Mouse (Mus musculus): ENCODE measurements around the gene Esr1. TPM values are rescaled to one million over a fixed set of nuclear protein-coding genes. Genes with fewer than 3 reads are reported as not detected.
"Not testable (repeated sequence)": the region's sequence is repeated elsewhere in the genome, so short reads cannot be mapped to it uniquely, and the experiment has no call there.

Esr1 gene
- polyA plus RNA-seq, 1 experiment from 2014 or later = 0.29 TPM

GRCm38 (mm10) chr10:4738311-4738710 lies 126.9 kb downstream of the Esr1 start:
- no peaks in the 10 kb centered on the region for H3K9me3 ChIP-seq (replicated peaks; ENCODE audit: control insufficient read depth, low read length)

GRCm38 (mm10) chr10:4751091-4751490 lies 139.7 kb downstream of the Esr1 start:
- H3K9ac ChIP-seq (ENCODE audit: low read length); ATAC-seq (replicated peaks; ENCODE audit: extremely low read depth, insufficient read depth, low FRiP score); H3K36me3 ChIP-seq (ENCODE audit: control insufficient read depth, insufficient read depth): not testable (repeated sequence)

More at GRCm38 (mm10) chr10:4738311-4738710, 126.9 kb downstream of the Esr1 start:
- 77% methylated on average over 2 of the region's 2 CpGs for WGBS
- no peak overlapping the region for H3K4me3 ChIP-seq (ENCODE audit: low read length)
- H3K4me2 ChIP-seq (ENCODE audit: low read depth, low read length) = no peak overlapping the region
- no peak overlapping the region for H3K9ac ChIP-seq (ENCODE audit: low read length)
- H3K4me1 ChIP-seq (ENCODE audit: control insufficient read depth, insufficient read depth, low read length) = no peaks in the 10 kb centered on the region
- no peak overlapping the region for H3K27ac ChIP-seq (ENCODE audit: low read length)
- H3K36me3 ChIP-seq (ENCODE audit: control insufficient read depth, insufficient read depth) = no peaks in the 10 kb centered on the region
- no peaks in the 10 kb centered on the region for H3K27me3 ChIP-seq (ENCODE audit: control insufficient read depth, insufficient read depth, low read length)
- no peak for ATAC-seq (replicated peaks; ENCODE audit: extremely low read depth, insufficient read depth, low FRiP score)

GRCm38 (mm10) chr10:4752977-4753376 lies 141.6 kb downstream of the Esr1 start:
- Histone ChIP-seq H3K9ac (ENCODE audit: low read length) (no peak overlapping the region), H3K4me2 (ENCODE audit: low read depth, low read length) (no peak overlapping the region), H3K4me3 (ENCODE audit: low read length) (no peak overlapping the region), H3K27me3 (ENCODE audit: control insufficient read depth, insufficient read depth, low read length) (no peaks in the 10 kb centered on the region), H3K27ac (ENCODE audit: low read length) (no peak overlapping the region), H3K36me3 (ENCODE audit: control insufficient read depth, insufficient read depth) (no peaks in the 10 kb centered on the region), H3K9me3 (replicated peaks; ENCODE audit: control insufficient read depth, low read length) (no peaks in the 10 kb centered on the region), H3K4me1 (ENCODE audit: control insufficient read depth, insufficient read depth, low read length) (no peaks in the 10 kb centered on the region)
- WGBS = 70% methylated on average over 4 of the region's 4 CpGs
- ATAC-seq (replicated peaks; ENCODE audit: extremely low read depth, insufficient read depth, low FRiP score) = no peak

More at GRCm38 (mm10) chr10:4751091-4751490, 139.7 kb downstream of the Esr1 start:
- H3K27ac ChIP-seq (ENCODE audit: low read length); H3K4me3 ChIP-seq (ENCODE audit: low read length); H3K4me1 ChIP-seq (ENCODE audit: control insufficient read depth, insufficient read depth, low read length); H3K9me3 ChIP-seq (replicated peaks; ENCODE audit: control insufficient read depth, low read length); H3K4me2 ChIP-seq (ENCODE audit: low read depth, low read length); H3K27me3 ChIP-seq (ENCODE audit: control insufficient read depth, insufficient read depth, low read length): not testable (repeated sequence)
- WGBS = 60% methylated on average over 1 of the region's 1 CpGs

GRCm38 (mm10) chr10:4775541-4775940 lies 164.1 kb downstream of the Esr1 start:
- no peaks in the 10 kb centered on the region for H3K27me3 ChIP-seq (ENCODE audit: control insufficient read depth, insufficient read depth, low read length)
- no peaks in the 10 kb centered on the region for H3K9me3 ChIP-seq (replicated peaks; ENCODE audit: control insufficient read depth, low read length)
- no peaks in the 10 kb centered on the region for H3K36me3 ChIP-seq (ENCODE audit: control insufficient read depth, insufficient read depth)
- H3K4me1 ChIP-seq (ENCODE audit: control insufficient read depth, insufficient read depth, low read length) = no peaks in the 10 kb centered on the region
- 68% methylated on average over 3 of the region's 3 CpGs for WGBS
- H3K4me3 ChIP-seq (ENCODE audit: low read length) = no peak overlapping the region
- no peak overlapping the region for H3K27ac ChIP-seq (ENCODE audit: low read length)
- no peak overlapping the region for H3K4me2 ChIP-seq (ENCODE audit: low read depth, low read length)
- ATAC-seq (replicated peaks; ENCODE audit: extremely low read depth, insufficient read depth, low FRiP score) = no peak
- H3K9ac ChIP-seq (ENCODE audit: low read length) = no peak overlapping the region

- WGBS = 57% methylated on average over 6 of the region's 6 CpGs
- Histone ChIP-seq H3K9me3 (replicated peaks; ENCODE audit: control insufficient read depth, low read length) (no peaks in the 10 kb centered on the region), H3K27me3 (ENCODE audit: control insufficient read depth, insufficient read depth, low read length) (no peaks in the 10 kb centered on the region), H3K36me3 (ENCODE audit: control insufficient read depth, insufficient read depth) (no peaks in the 10 kb centered on the region), H3K4me1 (ENCODE audit: control insufficient read depth, insufficient read depth, low read length) (no peaks in the 10 kb centered on the region), H3K4me2 (ENCODE audit: low read depth, low read length) (no peak overlapping the region), H3K27ac (ENCODE audit: low read length) (no peak overlapping the region), H3K9ac (ENCODE audit: low read length) (no peak overlapping the region), H3K4me3 (ENCODE audit: low read length) (no peak overlapping the region)
- ATAC-seq (replicated peaks; ENCODE audit: extremely low read depth, insufficient read depth, low FRiP score) = no peak
These were observed 164.8 kb downstream of the Esr1 start for GRCm38 (mm10) chr10:4776007-4776713.

GRCm38 (mm10) chr10:4776714-4777090 lies 165.3 kb downstream of the Esr1 start:
- Histone ChIP-seq H3K9ac (ENCODE audit: low read length) (no peak overlapping the region), H3K4me1 (ENCODE audit: control insufficient read depth, insufficient read depth, low read length) (no peaks in the 10 kb centered on the region), H3K27ac (ENCODE audit: low read length) (no peak overlapping the region), H3K4me2 (ENCODE audit: low read depth, low read length) (no peak overlapping the region), H3K27me3 (ENCODE audit: control insufficient read depth, insufficient read depth, low read length) (no peaks in the 10 kb centered on the region), H3K36me3 (ENCODE audit: control insufficient read depth, insufficient read depth) (no peaks in the 10 kb centered on the region), H3K4me3 (ENCODE audit: low read length) (no peak overlapping the region), H3K9me3 (replicated peaks; ENCODE audit: control insufficient read depth, low read length) (no peaks in the 10 kb centered on the region)
- 72% methylated on average over 4 of the region's 4 CpGs for WGBS
- no peak for ATAC-seq (replicated peaks; ENCODE audit: extremely low read depth, insufficient read depth, low FRiP score)

GRCm38 (mm10) chr10:4777996-4778395 lies 166.6 kb downstream of the Esr1 start:
- ATAC-seq (replicated peaks; ENCODE audit: extremely low read depth, insufficient read depth, low FRiP score) = no peak

GRCm38 (mm10) chr10:4780926-4781325 lies 169.5 kb downstream of the Esr1 start:
- H3K4me2 ChIP-seq (ENCODE audit: low read depth, low read length) = no peak overlapping the region
- H3K36me3 ChIP-seq (ENCODE audit: control insufficient read depth, insufficient read depth) = no peaks in the 10 kb centered on the region
- WGBS = 32% methylated on average over 6 of the region's 6 CpGs
- H3K4me3 ChIP-seq (ENCODE audit: low read length) = no peak overlapping the region
- ATAC-seq (replicated peaks; ENCODE audit: extremely low read depth, insufficient read depth, low FRiP score) = no peak
- H3K4me1 ChIP-seq (ENCODE audit: control insufficient read depth, insufficient read depth, low read length) = no peaks in the 10 kb centered on the region
- no peaks in the 10 kb centered on the region for H3K9me3 ChIP-seq (replicated peaks; ENCODE audit: control insufficient read depth, low read length)
- no peak overlapping the region for H3K9ac ChIP-seq (ENCODE audit: low read length)
- no peaks in the 10 kb centered on the region for H3K27me3 ChIP-seq (ENCODE audit: control insufficient read depth, insufficient read depth, low read length)
- H3K27ac ChIP-seq (ENCODE audit: low read length) = no peak overlapping the region

More at GRCm38 (mm10) chr10:4777996-4778395, 166.6 kb downstream of the Esr1 start:
- Histone ChIP-seq H3K4me1 (ENCODE audit: control insufficient read depth, insufficient read depth, low read length) (no peaks in the 10 kb centered on the region), H3K4me3 (ENCODE audit: low read length) (no peak overlapping the region), H3K4me2 (ENCODE audit: low read depth, low read length) (no peak overlapping the region), H3K9me3 (replicated peaks; ENCODE audit: control insufficient read depth, low read length) (no peaks in the 10 kb centered on the region), H3K27ac (ENCODE audit: low read length) (no peak overlapping the region), H3K36me3 (ENCODE audit: control insufficient read depth, insufficient read depth) (no peaks in the 10 kb centered on the region), H3K27me3 (ENCODE audit: control insufficient read depth, insufficient read depth, low read length) (no peaks in the 10 kb centered on the region), H3K9ac (ENCODE audit: low read length) (no peak overlapping the region)
- WGBS = 39% methylated on average over 3 of the region's 3 CpGs

- no peak overlapping the region for H3K27ac ChIP-seq (ENCODE audit: low read length)
- no peaks in the 10 kb centered on the region for H3K36me3 ChIP-seq (ENCODE audit: control insufficient read depth, insufficient read depth)
- no peaks in the 10 kb centered on the region for H3K4me1 ChIP-seq (ENCODE audit: control insufficient read depth, insufficient read depth, low read length)
- no peak for ATAC-seq (replicated peaks; ENCODE audit: extremely low read depth, insufficient read depth, low FRiP score)
- H3K27me3 ChIP-seq (ENCODE audit: control insufficient read depth, insufficient read depth, low read length) = no peaks in the 10 kb centered on the region
- H3K9ac ChIP-seq (ENCODE audit: low read length) = no peak overlapping the region
- no peaks in the 10 kb centered on the region for H3K9me3 ChIP-seq (replicated peaks; ENCODE audit: control insufficient read depth, low read length)
- WGBS = 83% methylated on average over 5 of the region's 5 CpGs
- no peak overlapping the region for H3K4me3 ChIP-seq (ENCODE audit: low read length)
- H3K4me2 ChIP-seq (ENCODE audit: low read depth, low read length) = no peak overlapping the region
These were observed 175.7 kb downstream of the Esr1 start for GRCm38 (mm10) chr10:4787003-4787628.

Measured in heart, embryonic 16.5 days (tissue).